Mouse (Mus musculus) CH12.LX (cell line): ENCODE data around the gene Ifngr2.

Experiments used
- CTCF ChIP-seq, 2 experiments: IDR thresholded peaks in 1 of 2; conservative IDR thresholded peaks in 1 of 2; 2 replicates each; pipeline ENCODE4 v1.5.1; 2011 to 2012; ENCODE audit warnings: low read depth in 2 of 2, low read length in 2 of 2, improper control_type of control experiment in 1 of 2, inconsistent platforms in 1 of 2, mild to moderate bottlenecking in 1 of 2, moderate library complexity in 1 of 2
- EP300 ChIP-seq: IDR thresholded peaks from 2 replicates; pipeline ENCODE4 v1.6.1; 2011; ENCODE audit warnings: low read length, improper control_type of control experiment
- ETS1 ChIP-seq: conservative IDR thresholded peaks from 2 replicates; pipeline ENCODE4 v1.6.1; 2012; ENCODE audit warnings: low read depth, mild to moderate bottlenecking, inconsistent platforms, low read length, improper control_type of control experiment, moderate library complexity
- GABPA ChIP-seq: IDR thresholded peaks from 2 replicates; pipeline ENCODE4 v1.6.1; 2012; ENCODE audit warnings: low read depth, low read length, improper control_type of control experiment, inconsistent platforms; ENCODE audit not compliant: insufficient replicate concordance
- KAT2A ChIP-seq: IDR thresholded peaks from 2 replicates; pipeline ENCODE4 v1.6.1; 2012; ENCODE audit warnings: low read length, improper control_type of control experiment, inconsistent platforms; ENCODE audit not compliant: insufficient replicate concordance

GRCm38 (mm10) chr16:91528578-91528977, 18.3 kb upstream of the Ifngr2 start:
- TF ChIP-seq ETS1 = no peak
- TF ChIP-seq GABPA = no peak
- TF ChIP-seq KAT2A = no peak
- TF ChIP-seq EP300 = no peak
- TF ChIP-seq CTCF (conservative IDR thresholded peaks at IDR 0.05 in 1 of 2, IDR thresholded peaks at IDR 0.05 in 1 of 2; ENCODE audit: low read depth in 2 of 2, low read length in 2 of 2) = peak in 1 of 2 experiments; percentile 63; a peak in 2 of 4 replicates
